Mouse (Mus musculus): ENCODE data around the gene Taar8a. TPM values are rescaled to one million over a fixed set of nuclear protein-coding genes. Genes with fewer than 3 reads are reported as not detected.

Gene Taar8a
- not detected in 2 replicates for polyA plus RNA-seq (2015; fragmentation: Nextera tagmentation; extraction: Ambion mirVana)

GRCm38 (mm10) chr10:24076200-24076599, at the start of gene Taar8a:
Gene Taar8a (plus strand): TSS chr10:24076500.

GRCm38 (mm10) chr10:24026922-24027321, 49.4 kb upstream of the Taar8a start, which contains the start of gene Taar7d:
Gene Taar7d (plus strand): TSS chr10:24027222.

GRCm38 (mm10) chr10:24037314-24037713, 39.0 kb upstream of the Taar8a start, which contains the start of gene Taar7e:
Gene Taar7e (plus strand): TSS chr10:24037614.

GRCm38 (mm10) chr10:24049210-24049609, 27.1 kb upstream of the Taar8a start, which contains the start of gene Taar7f:
Gene Taar7f (plus strand): TSS chr10:24049510.

GRCm38 (mm10) chr10:24092194-24092593, 15.9 kb downstream of the Taar8a start, which contains the start of gene Taar8b:
Gene Taar8b (minus strand): TSS chr10:24092294.

GRCm38 (mm10) chr10:24101812-24102211, 25.5 kb downstream of the Taar8a start, which contains the start of gene Taar8c:
Gene Taar8c (minus strand): TSS chr10:24101912.

GRCm38 (mm10) chr10:24109434-24109833, 33.1 kb downstream of the Taar8a start, which contains the start of gene Taar9:
Gene Taar9 (minus strand): TSS chr10:24109534.

Other genes starting within 250 kb of the Taar8a start
- 0.19 and 0.26 TPM in 2 replicates for gene Vnn3, start 225.0 kb upstream of the Taar8a start, polyA plus RNA-seq (2015; fragmentation: Nextera tagmentation; extraction: Ambion mirVana)
- 1.3 and 2.5 TPM in 2 replicates for gene Vnn1, start 181.8 kb upstream of the Taar8a start, polyA plus RNA-seq (2015; fragmentation: Nextera tagmentation; extraction: Ambion mirVana)
- not detected in 2 replicates for gene Taar1, start 156.1 kb upstream of the Taar8a start, polyA plus RNA-seq (2015; fragmentation: Nextera tagmentation; extraction: Ambion mirVana)
- gene Taar2, start 137.9 kb upstream of the Taar8a start, polyA plus RNA-seq (2015; fragmentation: Nextera tagmentation; extraction: Ambion mirVana) = not detected in 2 replicates
- gene Taar3, start 126.9 kb upstream of the Taar8a start, polyA plus RNA-seq (2015; fragmentation: Nextera tagmentation; extraction: Ambion mirVana) = not detected in 2 replicates
- not detected in 2 replicates for gene Taar4, start 116.0 kb upstream of the Taar8a start, polyA plus RNA-seq (2015; fragmentation: Nextera tagmentation; extraction: Ambion mirVana)
- gene Taar5, start 105.8 kb upstream of the Taar8a start, polyA plus RNA-seq (2015; fragmentation: Nextera tagmentation; extraction: Ambion mirVana) = not detected in 2 replicates
- gene Taar6, start 90.9 kb upstream of the Taar8a start, polyA plus RNA-seq (2015; fragmentation: Nextera tagmentation; extraction: Ambion mirVana) = not detected in 2 replicates
- gene Taar7a, start 83.0 kb upstream of the Taar8a start, polyA plus RNA-seq (2015; fragmentation: Nextera tagmentation; extraction: Ambion mirVana) = not detected in 2 replicates
- gene Taar7b, start 76.6 kb upstream of the Taar8a start, polyA plus RNA-seq (2015; fragmentation: Nextera tagmentation; extraction: Ambion mirVana) = not detected in 2 replicates
- not detected in 2 replicates for gene Taar7d, start 49.3 kb upstream of the Taar8a start, polyA plus RNA-seq (2015; fragmentation: Nextera tagmentation; extraction: Ambion mirVana)
- gene Taar7e, start 38.9 kb upstream of the Taar8a start, polyA plus RNA-seq (2015; fragmentation: Nextera tagmentation; extraction: Ambion mirVana) = not detected in 2 replicates
- gene Taar7f, start 27.0 kb upstream of the Taar8a start, polyA plus RNA-seq (2015; fragmentation: Nextera tagmentation; extraction: Ambion mirVana) = not detected in 2 replicates
- gene Taar8b, start 15.8 kb downstream of the Taar8a start, polyA plus RNA-seq (2015; fragmentation: Nextera tagmentation; extraction: Ambion mirVana) = not detected in 2 replicates
- not detected in 2 replicates for gene Taar8c, start 25.4 kb downstream of the Taar8a start, polyA plus RNA-seq (2015; fragmentation: Nextera tagmentation; extraction: Ambion mirVana)
- not detected in 2 replicates for gene Taar9, start 33.0 kb downstream of the Taar8a start, polyA plus RNA-seq (2015; fragmentation: Nextera tagmentation; extraction: Ambion mirVana)
- 74.7 and 89.6 TPM in 2 replicates for gene Stx7, start 72.8 kb downstream of the Taar8a start, polyA plus RNA-seq (2015; fragmentation: Nextera tagmentation; extraction: Ambion mirVana)
- gene Moxd1, start 147.0 kb downstream of the Taar8a start, polyA plus RNA-seq (2015; fragmentation: Nextera tagmentation; extraction: Ambion mirVana) = 7.4 and 7.9 TPM in 2 replicates